Mouse (Mus musculus) heart, embryonic 16.5 days (tissue): ENCODE data around the gene Grip1. TPM values are rescaled to one million over a fixed set of nuclear protein-coding genes. Genes with fewer than 3 reads are reported as not detected.
A peak's percentile ranks its signal among the peaks of the same experiment; 100 is the strongest.

ENCODE experiments used
- ATAC-seq: fragments of 200-750 bp; cut with Nextera tagmentation; replicated peaks from 2 replicates; pipeline ENCODE4 v1.8.0; 2017; ENCODE audit warnings: moderate number of reproducible peaks; ENCODE audit not compliant: insufficient read depth, low FRiP score; ENCODE audit errors: extremely low read depth
- H3K27ac ChIP-seq: fragments of 300-500 bp; sonication (generic); 2 replicates; pipeline ENCODE4 v1.5.1; 2014; ENCODE audit warnings: mild to moderate bottlenecking, low read length, control low read depth, moderate library complexity
- H3K27me3 ChIP-seq: fragments of 300-500 bp; sonication (generic); 2 replicates; pipeline ENCODE4 v1.6.1; 2014; ENCODE audit warnings: low read length, mixed read lengths; ENCODE audit not compliant: control insufficient read depth, insufficient read depth
- H3K36me3 ChIP-seq: fragments of 300-500 bp; sonication (generic); 2 replicates; pipeline ENCODE4 v1.6.1; 2014; ENCODE audit not compliant: control insufficient read depth, insufficient read depth
- H3K4me1 ChIP-seq: fragments of 300-500 bp; sonication (generic); 2 replicates; pipeline ENCODE4 v1.6.1; 2014; ENCODE audit warnings: low read length, mixed read lengths; ENCODE audit not compliant: control insufficient read depth, insufficient read depth
- H3K4me2 ChIP-seq: fragments of 300-500 bp; sonication (generic); 2 replicates; pipeline ENCODE4 v1.6.1; 2014; ENCODE audit warnings: low read depth, mild to moderate bottlenecking, control low read depth, low read length
- H3K4me3 ChIP-seq: fragments of 300-500 bp; sonication (generic); 2 replicates; pipeline ENCODE4 v1.5.1; 2014; ENCODE audit warnings: mild to moderate bottlenecking, control low read depth, low read length
- H3K9ac ChIP-seq: fragments of 300-500 bp; sonication (generic); 2 replicates; pipeline ENCODE4 v1.6.1; 2014; ENCODE audit warnings: low read length, control low read depth
- H3K9me3 ChIP-seq: fragments of 300-500 bp; sonication (generic); replicated peaks from 2 replicates; pipeline ENCODE4 v1.6.1; 2016; ENCODE audit warnings: low read length; ENCODE audit not compliant: control insufficient read depth
- WGBS: fragments of 180-500 bp; shearing (Covaris S2); extraction: QIAGEN DNeasy Blood & Tissue Kit; methylation state at CpG from one replicate; pipeline ENCODE4 v1.1.7; 2014; 5-methylcytosine and 5-hydroxymethylcytosine counted together
- polyA plus RNA-seq: library from polyadenylated mRNA; unstranded; fragments of >200 nt; fragmentation: Nextera tagmentation; extraction: Ambion mirVana; gene quantifications from 2 replicates; pipeline ENCODE4 v1.2.1, GENCODE M21; 2015

Gene Grip1
- polyA plus RNA-seq, 1 experiment from 2014 or later, result 1.6 TPM

DNA sequence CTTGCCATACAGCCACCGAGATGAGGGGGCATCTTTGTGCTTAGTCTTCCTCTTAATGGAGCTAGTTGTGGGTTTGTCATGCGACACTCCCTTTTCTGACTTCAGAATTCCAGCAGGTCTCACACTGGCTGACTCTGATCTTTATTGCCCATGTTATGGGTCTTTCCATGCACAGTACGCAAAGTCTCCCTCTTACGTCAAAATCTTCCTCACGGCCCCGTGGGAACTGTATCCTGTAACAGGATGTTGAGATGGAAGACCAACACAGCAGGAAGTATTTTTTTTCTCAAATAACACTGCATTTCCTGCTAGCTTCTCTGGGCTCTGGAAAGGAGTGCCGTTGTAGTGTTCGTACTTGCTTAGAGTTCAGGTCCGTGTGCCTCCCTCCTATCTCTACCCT lies 21.5 kb downstream of the Grip1 start:
- H3K4me1 ChIP-seq, result no peaks in the 10 kb centered on the region
- no peak for ATAC-seq
- 62% methylated on average over 9 of the region's 9 CpGs for WGBS
- H3K4me2 ChIP-seq, result no peak overlapping the region; the same call in 1 of the 2 replicates
- no peaks in the 10 kb centered on the region for H3K27me3 ChIP-seq
- no peak overlapping the region for H3K4me3 ChIP-seq
- no peak overlapping the region for H3K9ac ChIP-seq
- H3K9me3 ChIP-seq, result no peaks in the 10 kb centered on the region
- H3K27ac ChIP-seq, result no peak overlapping the region
- no peaks in the 10 kb centered on the region for H3K36me3 ChIP-seq

DNA sequence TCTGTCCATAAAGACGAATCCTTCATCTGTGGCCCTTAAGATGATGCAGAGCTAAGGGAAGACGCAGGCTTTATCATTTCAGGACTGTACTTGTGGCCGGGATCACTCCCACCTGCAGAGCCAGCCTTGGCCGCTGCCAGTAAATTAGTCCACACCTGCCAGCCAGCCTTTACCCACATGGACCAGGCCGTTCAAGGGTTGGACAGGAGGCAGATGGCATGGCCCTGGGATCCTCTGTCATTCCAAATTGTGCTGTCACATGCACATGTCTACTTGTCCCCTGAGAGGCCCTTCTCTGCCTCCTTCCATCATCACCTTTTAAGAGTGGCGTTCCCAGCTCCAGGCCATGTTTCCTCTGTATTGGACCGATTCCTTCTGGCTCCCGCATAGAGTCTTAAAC lies 24.0 kb downstream of the Grip1 start:
- Histone ChIP-seq H3K9ac (no peak overlapping the region), H3K36me3 (no peaks in the 10 kb centered on the region), H3K4me3 (no peak overlapping the region), H3K9me3 (no peaks in the 10 kb centered on the region), H3K27me3 (no peaks in the 10 kb centered on the region), H3K27ac (no peak overlapping the region), H3K4me1 (no peaks in the 10 kb centered on the region), H3K4me2 (no peak overlapping the region)
- ATAC-seq, result no peak
- WGBS, result 77% methylated on average over 8 of the region's 8 CpGs

DNA sequence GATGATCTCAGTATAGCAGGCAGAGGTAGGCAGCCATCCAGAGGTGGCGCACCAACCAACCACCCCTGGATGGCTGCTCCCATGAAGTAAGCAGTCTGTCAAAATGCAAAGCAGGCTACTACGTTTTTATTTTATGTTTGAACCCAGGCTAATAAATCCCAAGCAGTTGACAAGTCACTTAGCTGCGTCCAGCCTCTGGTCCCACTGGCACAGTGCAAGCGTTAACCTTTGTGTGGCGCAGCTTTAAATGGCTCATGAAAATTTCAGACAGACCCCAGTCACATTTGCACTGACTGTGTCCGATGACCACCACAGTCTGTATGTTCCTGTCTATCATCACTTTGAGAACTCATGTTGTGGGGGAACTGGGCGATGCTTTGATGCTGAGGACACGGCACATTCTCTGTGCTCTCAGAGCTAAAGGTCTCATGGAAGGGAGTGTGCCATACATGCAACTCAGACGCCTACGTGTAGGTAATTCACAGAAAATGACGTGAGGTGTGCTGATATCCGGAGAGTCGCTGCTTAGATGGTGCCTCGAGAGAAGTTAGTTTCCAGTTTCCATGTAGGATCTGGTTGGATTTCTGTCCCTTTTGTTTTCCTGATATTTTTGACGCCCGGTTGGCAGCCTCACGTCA lies 29.6 kb downstream of the Grip1 start:
- no peak for ATAC-seq
- WGBS, result 76% methylated on average over 17 of the region's 17 CpGs
- H3K27me3 ChIP-seq, result no peaks in the 10 kb centered on the region
- H3K9ac ChIP-seq, result no peak overlapping the region
- H3K4me3 ChIP-seq, result no peak overlapping the region
- no peak overlapping the region for H3K4me2 ChIP-seq
- no peaks in the 10 kb centered on the region for H3K4me1 ChIP-seq
- no peaks in the 10 kb centered on the region for H3K9me3 ChIP-seq
- H3K27ac ChIP-seq, result no peak overlapping the region
- H3K36me3 ChIP-seq, result no peaks in the 10 kb centered on the region

DNA sequence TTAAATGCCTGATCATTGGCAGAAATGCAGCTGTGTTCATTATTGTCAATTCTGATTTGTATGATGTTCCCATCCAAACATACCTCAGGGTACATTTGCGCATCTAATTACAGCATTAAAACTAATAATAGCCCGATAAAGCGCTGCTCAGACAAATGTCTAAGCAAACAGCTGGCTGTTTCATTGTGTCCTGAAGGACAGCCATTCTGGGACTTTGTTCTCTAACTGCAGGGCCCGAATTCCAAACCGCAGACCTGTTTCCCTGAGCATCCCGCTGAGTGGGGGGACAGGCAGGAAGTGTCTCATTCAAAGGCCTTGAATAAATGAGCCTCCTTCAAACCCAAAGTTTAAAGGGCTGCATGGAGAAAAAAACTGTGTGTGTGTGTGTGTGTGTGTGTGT lies 30.1 kb downstream of the Grip1 start:
- WGBS, result 44% methylated on average over 6 of the region's 6 CpGs
- Histone ChIP-seq H3K9ac (no peak overlapping the region), H3K4me1 (no peaks in the 10 kb centered on the region), H3K27ac (no peak overlapping the region), H3K4me3 (no peak overlapping the region), H3K27me3 (no peaks in the 10 kb centered on the region), H3K4me2 (no peak overlapping the region), H3K9me3 (no peaks in the 10 kb centered on the region), H3K36me3 (no peaks in the 10 kb centered on the region)
- ATAC-seq, result no peak

DNA sequence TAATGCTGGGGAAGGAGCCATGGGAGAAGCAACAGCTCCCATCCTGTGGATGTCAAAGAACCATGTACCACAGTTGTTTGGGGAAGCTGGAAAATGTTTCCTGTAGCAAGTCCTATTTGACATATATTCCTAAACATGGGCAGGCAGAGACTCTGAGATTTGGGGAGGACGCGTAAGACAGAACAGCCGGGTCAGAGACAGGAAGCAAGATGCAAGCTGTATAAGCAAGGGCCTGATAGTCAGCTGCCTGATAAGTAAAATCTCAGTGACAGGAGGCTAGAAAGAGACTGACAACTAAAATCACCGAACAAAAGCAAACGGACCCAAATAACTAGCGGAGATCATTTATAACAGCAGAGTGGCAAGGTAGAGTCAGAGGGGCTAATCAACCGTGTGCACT lies 33.3 kb downstream of the Grip1 start:
- no peaks in the 10 kb centered on the region for H3K27me3 ChIP-seq
- no peak overlapping the region for H3K9ac ChIP-seq
- H3K4me1 ChIP-seq, result no peaks in the 10 kb centered on the region
- no peak overlapping the region for H3K27ac ChIP-seq
- ATAC-seq, result 0 out of 2 replicates have a peak, but pooled peaks have one; percentile 60
- WGBS, result 55% methylated on average over 7 of the region's 7 CpGs
- no peak overlapping the region for H3K4me2 ChIP-seq
- no peaks in the 10 kb centered on the region for H3K9me3 ChIP-seq
- H3K36me3 ChIP-seq, result no peaks in the 10 kb centered on the region
- no peak overlapping the region for H3K4me3 ChIP-seq

DNA sequence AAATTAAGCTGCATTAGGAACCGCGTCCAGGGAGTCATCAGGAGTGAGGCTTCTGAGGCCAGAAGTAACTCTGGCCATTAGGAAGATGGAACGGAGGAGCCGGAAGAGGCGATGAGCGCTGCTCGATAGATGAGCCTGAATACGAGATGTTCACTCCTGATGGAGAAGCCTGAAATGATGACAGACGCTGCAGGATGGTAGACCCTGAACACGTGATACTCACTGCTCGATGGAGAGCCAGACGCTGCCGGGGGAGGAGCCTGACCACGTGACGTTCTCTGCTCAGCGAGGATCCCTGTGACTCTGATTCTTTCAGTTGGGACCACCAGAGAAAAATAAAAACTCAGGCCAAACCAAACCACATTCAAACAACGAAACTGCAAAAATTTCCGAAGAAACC lies 37.2 kb downstream of the Grip1 start:
- 86% methylated on average over 18 of the region's 18 CpGs for WGBS

DNA sequence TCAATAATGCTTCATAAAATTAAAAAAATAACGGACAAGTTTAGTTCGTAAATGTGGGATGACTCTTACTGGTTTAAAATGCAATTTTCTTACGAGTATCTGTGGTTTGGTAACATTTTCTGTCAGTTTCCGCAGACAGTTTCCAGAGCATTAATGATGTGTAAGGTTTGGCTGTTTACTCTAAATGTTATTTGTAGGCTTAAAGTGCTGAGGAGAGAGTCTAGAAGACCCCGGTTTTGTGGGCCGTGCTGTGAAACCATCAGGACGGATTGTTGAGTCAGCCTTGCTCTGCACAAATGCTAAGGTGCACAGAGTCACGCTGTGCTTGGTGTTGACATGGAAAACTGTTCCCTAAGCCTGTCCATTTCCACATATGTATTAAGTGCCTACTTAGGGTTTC lies 41.7 kb downstream of the Grip1 start:
- H3K27ac ChIP-seq, result no peak overlapping the region
- no peak overlapping the region for H3K4me2 ChIP-seq
- ATAC-seq, result no peak
- no peaks in the 10 kb centered on the region for H3K27me3 ChIP-seq
- H3K9me3 ChIP-seq, result 0 out of 2 replicates have a peak, but pooled peaks cover 5% of the 10 kb centered on the region
- 82% methylated on average over 8 of the region's 8 CpGs for WGBS
- H3K36me3 ChIP-seq, result no peaks in the 10 kb centered on the region
- no peaks in the 10 kb centered on the region for H3K4me1 ChIP-seq
- no peak overlapping the region for H3K4me3 ChIP-seq
- H3K9ac ChIP-seq, result no peak overlapping the region

More for the DNA sequence above, 37.2 kb downstream of the Grip1 start:
- Histone ChIP-seq H3K4me1 (no peaks in the 10 kb centered on the region), H3K36me3 (no peaks in the 10 kb centered on the region), H3K4me3 (no peak overlapping the region), H3K9ac (no peak overlapping the region), H3K27ac (no peak overlapping the region), H3K9me3 (no peaks in the 10 kb centered on the region), H3K27me3 (no peaks in the 10 kb centered on the region), H3K4me2 (no peak overlapping the region)
- no peak for ATAC-seq

DNA sequence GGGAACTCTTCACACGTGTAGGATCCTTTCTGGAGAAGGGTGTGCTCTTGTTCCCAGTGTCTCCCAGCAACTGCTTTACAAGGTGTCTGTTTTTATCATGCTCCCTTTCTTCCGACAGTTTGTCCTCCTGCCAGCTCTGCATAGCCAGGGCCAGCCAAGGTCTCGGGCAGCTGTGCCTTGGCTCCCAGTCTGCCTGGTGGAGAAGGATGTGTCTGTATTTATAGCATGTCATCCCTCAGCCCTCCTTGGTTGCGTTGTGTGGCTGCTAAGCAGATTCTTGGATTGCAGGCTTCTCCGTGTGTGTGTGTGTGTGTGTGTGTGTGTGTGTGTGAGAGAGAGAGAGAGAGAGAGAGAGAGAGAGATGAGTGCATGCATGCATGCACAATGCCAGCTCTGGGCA lies 42.6 kb downstream of the Grip1 start:
- H3K36me3 ChIP-seq, result no peaks in the 10 kb centered on the region
- no peaks in the 10 kb centered on the region for H3K27me3 ChIP-seq
- no peak overlapping the region for H3K4me2 ChIP-seq
- no peak overlapping the region for H3K4me3 ChIP-seq
- 0 out of 2 replicates have a peak, but pooled peaks cover 5% of the 10 kb centered on the region for H3K9me3 ChIP-seq
- no peak overlapping the region for H3K27ac ChIP-seq
- WGBS, result 33% methylated on average over 5 of the region's 5 CpGs
- ATAC-seq, result no peak; the same call in 1 of the 2 replicates
- no peak overlapping the region for H3K9ac ChIP-seq
- H3K4me1 ChIP-seq, result no peaks in the 10 kb centered on the region

DNA sequence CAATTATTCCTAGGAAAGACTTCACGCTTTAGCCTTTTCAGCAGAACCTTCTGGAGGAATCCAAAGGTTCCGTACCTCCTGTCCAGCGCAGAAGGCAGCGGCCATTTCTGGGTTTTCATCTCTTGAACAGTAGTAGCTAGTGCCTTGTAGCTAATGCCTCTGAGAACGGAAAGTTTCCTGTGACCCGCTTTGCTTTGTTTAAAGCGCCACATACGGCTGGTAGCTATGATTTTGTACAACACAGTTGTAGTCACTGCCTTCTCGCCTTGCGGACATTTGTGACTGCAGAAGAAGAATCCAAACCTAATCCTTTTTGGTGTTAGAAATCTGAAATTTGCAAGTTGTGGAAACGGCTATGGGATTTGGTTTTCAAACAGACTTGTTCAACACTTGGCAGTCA lies 68.1 kb downstream of the Grip1 start:
- Histone ChIP-seq H3K27ac (no peak overlapping the region), H3K9ac (no peak overlapping the region), H3K27me3 (no peaks in the 10 kb centered on the region), H3K36me3 (no peaks in the 10 kb centered on the region), H3K4me2 (no peak overlapping the region), H3K4me1 (no peaks in the 10 kb centered on the region), H3K4me3 (no peak overlapping the region), H3K9me3 (no peaks in the 10 kb centered on the region)
- WGBS, result 92% methylated on average over 11 of the region's 11 CpGs
- ATAC-seq, result no peak
